Mouse (Mus musculus) left cerebral cortex, postnatal 10 days (tissue): Measurements from ENCODE around the gene Tent5b. TPM values are rescaled to one million over a fixed set of nuclear protein-coding genes. Genes with fewer than 3 reads are reported as not detected.

ENCODE experiments used
- DNase-seq, 2 experiments: peaks; one replicate each; pipeline ENCODE4 v3.0.0; 2021 to 2022; ENCODE audit warnings: low spot score in 2 of 2, mixed read lengths in 1 of 2; ENCODE audit errors: extremely low spot score in 1 of 2
- intact Hi-C: fragments of 180-260 bp; cut with DNase I; formaldehyde crosslinking; loops from one replicate; pipeline ENCODE4 v1.15.1; 2025
- total RNA-seq, 2 experiments: library from RNA; stranded (reverse); gene quantifications; 2 replicates each; pipeline ENCODE4 v1.2.3; 2021

Gene Tent5b
- total RNA-seq, 2 experiments from 2014 or later, result not detected

DNA sequence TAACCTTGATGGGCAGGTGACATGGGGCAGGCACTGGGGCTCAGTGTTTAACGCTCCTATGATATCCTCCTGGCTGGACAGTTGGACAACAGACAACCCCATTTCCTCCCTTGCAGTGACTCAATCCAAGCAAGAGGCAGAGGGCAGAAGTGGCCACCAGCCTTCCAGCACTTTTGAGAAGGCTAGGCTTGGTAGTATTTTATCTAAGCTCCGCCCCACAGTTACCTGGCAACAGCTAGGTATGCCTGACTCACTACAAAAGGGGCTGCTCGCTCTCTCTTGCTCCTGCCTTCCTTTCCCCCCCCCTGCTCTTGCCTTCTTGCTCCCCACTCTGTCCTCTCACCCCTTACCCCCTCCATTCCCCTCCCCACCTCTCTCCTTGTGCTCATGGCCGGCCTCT is 18.6 kb upstream of the Tent5b start:
- no peak for DNase-seq
- intact Hi-C loops, result no loop called here

GRCm38 (mm10) chr4:133463184-133463583 is 16.7 kb upstream of the Tent5b start:
- intact Hi-C loops, result no loop called here
- no peak for DNase-seq

DNA sequence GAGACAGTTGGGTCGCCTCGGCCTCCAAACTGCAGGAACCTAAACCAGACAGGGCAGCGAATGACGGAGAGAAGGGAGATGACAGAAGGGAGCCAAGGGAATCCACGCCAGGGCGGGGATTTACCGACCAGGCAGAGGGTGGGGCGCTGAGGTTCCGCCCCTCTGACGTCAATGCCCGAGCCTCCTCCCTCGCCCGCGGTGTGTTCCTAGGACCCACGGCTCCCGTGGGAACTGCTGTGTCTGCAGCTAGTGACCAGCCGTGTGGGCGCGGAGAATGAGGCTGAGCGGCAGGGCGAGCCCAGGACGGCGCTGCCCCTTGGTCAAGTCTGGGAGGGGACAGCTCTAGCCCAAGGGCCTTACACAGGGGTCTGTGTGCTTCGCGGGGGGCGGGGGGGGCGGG is 11.9 kb upstream of the Tent5b start:
- peak; percentile 45 to 85 for DNase-seq
- intact Hi-C loops, result no loop called here

DNA sequence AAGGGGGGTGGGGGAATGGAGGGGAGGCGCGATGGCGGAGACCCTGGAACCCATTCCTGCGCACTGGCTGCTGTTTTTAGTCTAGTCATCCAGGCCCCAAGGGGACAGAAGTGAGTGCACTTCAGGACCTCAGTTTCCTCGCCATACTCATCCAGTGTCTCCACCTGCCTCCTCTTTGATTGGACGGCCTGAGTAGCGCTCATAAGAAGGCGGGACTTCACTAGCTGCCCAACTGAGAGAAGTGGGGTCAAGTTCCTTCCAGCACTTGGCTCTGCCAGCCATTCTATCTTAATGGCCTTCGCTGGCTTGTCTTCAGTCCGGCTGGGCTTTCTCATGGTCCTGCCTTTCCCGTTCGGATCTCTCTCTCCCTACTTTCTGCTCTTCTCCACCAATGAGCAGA is 10.8 kb upstream of the Tent5b start:
- intact Hi-C loops, result no loop called here
- DNase-seq, result no peak

DNA sequence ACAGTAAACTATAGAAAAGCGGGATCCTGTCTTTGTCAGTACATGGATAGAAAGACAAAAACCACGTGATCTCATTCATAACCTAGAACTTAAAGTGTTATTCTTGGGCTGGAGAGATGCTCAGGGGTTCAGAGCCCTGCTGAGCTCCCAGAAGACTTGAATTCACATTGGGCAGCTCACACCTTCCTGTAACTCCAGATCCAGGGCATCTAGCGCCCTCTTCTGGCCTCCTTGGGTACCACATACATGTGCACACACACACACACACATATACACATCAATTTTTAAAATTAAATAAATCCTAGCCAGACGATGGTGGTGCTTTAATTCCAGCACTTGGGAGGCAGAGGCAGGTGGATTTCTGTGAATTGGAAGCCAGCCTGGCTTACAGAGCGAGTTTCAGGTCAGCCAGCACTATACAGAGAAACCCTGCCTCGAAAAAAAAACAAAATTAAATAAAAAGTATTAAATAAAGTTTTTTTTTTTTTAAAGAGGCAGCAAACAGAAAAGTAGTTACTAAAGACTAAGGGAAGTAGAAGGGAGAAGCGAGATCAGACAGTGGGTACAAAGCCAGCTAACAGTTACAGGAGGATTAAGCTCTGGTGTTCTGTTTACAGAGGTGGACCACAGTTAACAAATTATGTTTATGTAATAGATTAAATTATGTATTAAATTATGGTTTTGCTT is 8.7 kb upstream of the Tent5b start:
- intact Hi-C loops, result no loop called here
- no peak for DNase-seq

DNA sequence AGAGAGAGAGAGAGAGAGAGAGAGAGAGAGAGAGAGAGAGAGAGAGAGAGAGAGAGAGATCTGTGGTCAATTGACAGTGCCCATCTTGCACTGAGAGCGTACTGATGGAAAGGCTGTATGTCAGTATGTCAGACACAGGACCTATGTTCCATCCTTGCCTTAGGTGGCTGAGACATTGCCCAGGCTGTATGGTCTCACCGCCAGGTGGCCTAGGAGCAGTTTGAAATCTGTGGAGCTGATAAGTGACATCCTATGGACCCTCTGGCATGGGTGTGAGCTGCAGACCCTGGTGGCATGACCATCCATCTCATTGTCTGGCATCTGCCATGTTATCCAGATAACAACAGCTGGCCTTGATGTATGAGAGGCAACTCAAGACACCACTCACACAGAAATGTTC is 6.1 kb upstream of the Tent5b start:
- no peak for DNase-seq
- intact Hi-C loops, result no loop called here

DNA sequence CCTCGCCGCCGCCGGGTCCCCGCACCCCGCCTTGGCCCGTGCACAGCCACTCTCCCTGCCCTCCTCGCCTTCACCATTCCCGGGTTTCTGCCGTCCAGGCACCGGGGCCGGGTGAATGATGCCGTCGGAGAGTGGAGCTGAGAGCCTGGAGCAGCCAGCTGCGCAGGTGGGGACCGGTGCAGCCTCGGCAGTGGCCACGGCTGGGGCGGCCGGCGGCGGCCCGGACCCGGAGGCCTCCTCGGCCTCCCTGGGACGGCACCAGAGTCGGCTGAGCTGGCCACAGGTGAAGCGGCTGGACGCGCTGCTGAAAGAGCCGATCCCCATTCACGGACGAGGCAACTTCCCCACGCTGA is 229 bp downstream of the Tent5b start:
- intact Hi-C loops, result no loop called here
- DNase-seq, result no peak

DNA sequence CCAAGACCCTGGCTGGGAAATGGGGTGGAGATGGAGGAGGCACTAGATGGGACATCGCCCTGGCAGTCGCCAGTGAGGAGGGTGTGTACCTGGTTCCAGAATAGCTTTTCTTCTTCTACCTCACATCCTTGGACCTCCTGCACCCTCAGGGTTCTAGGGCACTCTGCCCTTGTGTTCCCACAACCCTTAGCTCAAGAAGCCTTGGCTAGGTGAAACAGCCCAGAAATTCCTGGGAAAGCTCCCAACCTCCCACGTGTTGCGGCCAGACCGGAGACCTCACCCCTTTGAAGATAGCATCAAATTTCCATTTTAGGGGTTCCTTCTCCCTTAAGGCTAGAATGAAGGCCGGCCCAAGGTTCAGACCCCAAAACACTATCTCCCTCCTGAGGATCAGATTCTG is 822 bp downstream of the Tent5b start:
- DNase-seq, result no peak
- intact Hi-C loops, result no loop called here

GRCm38 (mm10) chr4:133481488-133481887 is 1.6 kb downstream of the Tent5b start:
- intact Hi-C loops, result no loop called here
- DNase-seq, result no peak

DNA sequence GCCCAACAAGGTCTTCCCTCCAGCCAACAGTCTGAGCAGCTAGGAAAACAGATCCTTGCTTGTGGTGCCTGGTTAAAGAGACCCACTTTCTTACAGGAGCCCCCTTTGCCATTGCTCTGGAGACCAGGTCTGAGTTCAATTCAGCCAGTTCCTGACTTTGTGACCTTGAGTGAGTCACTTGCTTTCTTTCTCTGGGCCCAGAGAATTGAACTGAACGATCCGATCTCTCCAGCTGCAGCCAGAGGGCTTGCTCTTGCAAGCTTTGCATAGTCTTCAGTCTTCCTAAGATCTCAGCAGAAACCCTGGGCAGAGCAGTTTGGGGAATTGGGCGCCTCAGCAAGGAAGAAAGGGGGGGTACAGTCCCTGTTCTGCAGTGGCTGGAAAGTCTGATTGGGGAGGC is 2.5 kb downstream of the Tent5b start:
- intact Hi-C loops, result no loop called here
- no peak for DNase-seq

GRCm38 (mm10) chr4:133484266-133485025 is 4.5 kb downstream of the Tent5b start:
- DNase-seq, result peak in 1 of 2 experiments; percentile 66

DNA sequence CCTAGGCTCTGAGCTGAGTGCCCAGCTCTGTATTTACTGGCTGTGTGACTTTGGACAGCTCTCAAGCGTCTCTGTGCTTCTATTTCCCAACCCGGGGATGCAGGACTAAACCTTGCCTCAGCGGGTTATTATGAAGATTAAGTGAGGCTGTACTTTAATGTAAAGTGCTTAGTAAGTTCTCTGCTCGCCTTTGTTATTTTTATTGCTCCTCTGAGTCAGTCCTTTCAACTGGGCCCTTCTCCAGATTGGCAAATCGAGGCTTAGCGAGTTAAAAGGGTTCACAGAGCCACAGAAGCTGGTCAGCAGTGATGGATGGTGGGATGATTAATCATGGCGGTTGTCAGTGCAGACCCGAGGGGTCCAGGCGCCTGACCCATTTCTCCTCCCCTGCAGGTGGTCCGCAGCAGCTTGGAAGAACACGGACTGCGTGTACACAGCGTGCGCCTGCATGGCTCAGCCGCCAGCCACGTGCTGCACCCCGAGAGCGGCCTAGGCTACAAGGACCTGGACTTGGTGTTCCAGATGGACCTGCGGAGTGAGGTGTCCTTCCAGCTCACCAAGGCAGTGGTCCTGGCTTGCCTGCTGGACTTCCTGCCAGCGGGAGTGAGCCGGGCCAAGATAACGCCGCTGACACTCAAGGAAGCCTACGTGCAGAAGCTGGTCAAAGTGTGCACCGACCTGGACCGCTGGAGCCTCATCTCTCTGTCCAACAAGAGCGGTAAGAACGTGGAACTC is 5.9 kb downstream of the Tent5b start:
- intact Hi-C loops, result no loop called here
- DNase-seq, result no peak

More at GRCm38 (mm10) chr4:133484266-133485025, 4.5 kb downstream of the Tent5b start:
- intact Hi-C loops, result no loop called here

- intact Hi-C loops, result no loop called here
- DNase-seq, result no peak
Observed at GRCm38 (mm10) chr4:133486673-133487357, 6.9 kb downstream of the Tent5b start.

DNA sequence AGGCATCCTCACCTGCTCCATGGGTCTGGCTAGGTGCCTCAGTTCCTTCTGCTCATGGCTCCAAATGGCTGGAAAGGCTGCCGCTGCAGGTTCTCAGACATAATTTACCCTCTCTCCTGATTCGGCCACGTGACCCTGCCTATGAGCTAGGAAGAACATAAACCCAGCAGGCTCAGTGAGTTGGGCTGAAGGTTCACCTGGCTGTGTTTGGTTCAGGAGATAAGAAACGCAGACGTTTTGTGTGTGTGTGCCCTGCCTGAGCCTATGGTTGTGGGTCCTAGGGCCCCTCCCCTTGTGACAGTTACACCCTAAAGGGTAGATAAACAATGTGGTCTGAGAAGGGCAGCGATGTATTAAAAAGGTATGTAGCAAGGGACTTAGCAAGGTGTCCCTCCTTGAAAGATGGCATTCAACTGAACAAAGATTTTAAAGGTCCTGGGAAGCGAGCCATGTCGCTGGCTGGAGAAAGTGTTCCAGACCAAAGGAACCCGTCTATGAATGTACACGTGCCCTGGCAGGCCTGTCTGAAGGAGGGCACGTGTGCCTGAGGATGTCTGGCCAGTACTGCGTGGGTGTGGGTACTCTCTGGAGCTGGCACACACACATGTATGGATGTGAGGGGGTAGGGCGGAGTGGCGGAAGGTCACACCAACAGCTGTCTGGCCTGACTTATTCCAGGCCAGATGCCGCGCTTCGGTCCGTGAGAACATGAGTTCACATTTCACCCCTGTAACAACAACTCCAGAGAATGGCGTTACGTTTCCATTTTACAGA is 8.9 kb downstream of the Tent5b start:
- intact Hi-C loops, result no loop called here
- no peak for DNase-seq

DNA sequence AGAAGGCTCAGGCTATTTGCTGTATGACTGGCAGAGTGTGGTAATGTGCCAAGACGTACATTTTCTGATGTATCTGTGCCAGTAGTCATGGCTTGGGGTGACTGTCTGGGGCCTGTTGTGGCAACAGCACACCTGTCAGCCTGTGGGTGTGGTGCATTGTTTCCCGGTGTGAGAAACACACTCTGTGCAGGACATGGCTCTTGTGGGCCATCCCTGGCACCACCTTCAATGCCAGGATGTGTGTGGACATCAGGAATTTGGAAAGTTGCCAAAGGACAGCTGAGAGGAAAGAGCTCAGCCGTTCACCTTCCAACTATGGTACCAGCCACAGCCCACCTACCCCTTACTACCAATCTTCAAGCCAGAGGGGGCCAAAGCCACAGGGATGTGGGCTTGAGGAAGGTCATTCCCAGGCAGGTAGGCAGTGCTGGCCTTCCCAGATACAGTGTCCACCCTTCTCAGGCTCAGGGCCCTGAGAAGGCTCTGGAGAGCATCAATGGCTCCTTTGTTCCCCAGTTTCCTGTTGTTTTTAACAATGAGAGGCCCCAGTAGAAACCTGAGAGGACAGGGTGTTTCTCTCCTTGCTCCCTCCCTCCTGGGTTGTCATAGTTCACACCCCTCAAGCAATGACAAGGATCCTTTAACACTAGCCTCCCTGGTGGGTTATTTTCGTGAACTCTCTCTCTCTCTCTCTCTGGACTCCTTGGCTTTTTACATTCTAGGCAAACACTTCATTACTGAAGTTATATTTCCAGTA is 9.7 kb downstream of the Tent5b start:
- no peak for DNase-seq
- intact Hi-C loops, result no loop called here

- DNase-seq, result no peak
Observed at GRCm38 (mm10) chr4:133491800-133492199, 11.9 kb downstream of the Tent5b start.

GRCm38 (mm10) chr4:133493895-133494294 is 14.0 kb downstream of the Tent5b start:
- intact Hi-C loops, result no loop called here
- no peak for DNase-seq

More at GRCm38 (mm10) chr4:133491800-133492199, 11.9 kb downstream of the Tent5b start:
- intact Hi-C loops, result no loop called here

DNA sequence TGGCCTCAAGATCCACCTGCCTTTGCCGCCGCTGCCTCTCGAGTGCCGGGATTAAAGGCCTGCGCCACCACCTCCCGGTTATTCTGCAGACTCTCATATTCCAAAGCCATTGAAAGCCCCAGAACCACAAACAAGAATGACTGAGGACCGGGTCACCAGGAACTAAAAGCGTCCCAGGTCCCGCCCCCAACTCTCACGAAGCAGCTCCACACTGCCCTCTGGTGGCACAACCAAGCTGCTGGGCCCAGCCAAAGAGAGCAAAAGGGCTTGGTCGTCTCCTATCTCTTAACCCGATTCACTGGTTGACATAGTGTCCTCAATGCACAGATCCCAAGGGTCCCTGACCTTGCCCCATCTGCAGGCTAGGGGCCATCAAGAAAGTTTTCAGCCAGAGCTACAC is 14.5 kb downstream of the Tent5b start:
- intact Hi-C loops, result no loop called here
- peak; percentile 63 to 89 for DNase-seq
